Mouse (Mus musculus): ENCODE results near the gene Cacna2d1. TPM values are rescaled to one million over a fixed set of nuclear protein-coding genes. Genes with fewer than 3 reads are reported as not detected.

Gene Cacna2d1
- polyA plus RNA-seq (2014; fragmentation: Nextera tagmentation; extraction: Ambion mirVana): 24.9 and 26.5 TPM in 2 replicates

DNA sequence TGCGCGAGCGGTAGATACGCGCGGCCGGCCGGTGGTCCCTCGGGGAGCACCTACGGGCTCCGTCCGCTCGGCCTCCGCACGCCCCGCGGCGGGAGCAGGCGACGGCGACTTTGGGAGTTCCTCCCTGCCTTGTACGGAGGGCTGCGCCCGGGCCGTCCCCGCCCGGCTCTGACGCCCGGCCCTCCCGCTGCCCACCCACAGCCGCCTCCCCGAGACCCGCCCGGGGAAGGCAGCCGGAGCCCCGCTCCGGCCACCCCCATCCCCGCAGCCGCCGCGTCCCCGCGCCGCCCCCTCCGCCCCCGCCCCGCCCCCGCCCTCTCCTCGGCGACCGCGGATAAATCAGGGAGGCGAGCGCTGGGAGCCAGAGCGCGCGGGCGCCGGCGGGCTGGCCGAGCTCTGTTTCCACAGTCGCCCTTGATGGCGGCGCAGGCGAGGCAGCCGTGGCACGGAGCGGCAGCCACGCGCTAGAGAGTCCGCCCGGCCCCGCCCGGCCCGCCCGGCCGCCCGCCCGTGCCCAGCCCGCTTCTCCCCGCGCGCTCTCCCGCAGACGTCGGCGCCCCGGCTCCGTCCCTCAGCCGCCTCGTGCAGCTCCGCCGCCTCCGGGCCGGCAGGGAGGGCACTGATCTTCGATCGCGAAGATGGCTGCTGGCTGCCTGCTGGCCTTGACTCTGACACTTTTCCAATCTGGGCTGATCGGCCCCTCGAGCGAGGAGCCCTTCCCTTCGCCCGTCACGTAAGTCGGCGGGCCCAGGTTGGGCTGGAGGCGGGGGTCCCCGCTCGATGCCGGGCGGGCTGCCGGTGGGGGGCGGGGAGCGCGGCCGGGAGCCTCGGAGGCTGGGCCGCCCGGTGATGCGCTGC lies at the start of gene Cacna2d1:
TSS of gene Cacna2d1 (plus strand) at position 316 of the 858 bp plus-strand sequence.
- H3K27me3 ChIP-seq (ENCODE audit: control insufficient read depth, insufficient read depth, low read length): peaks cover 35% of the 10 kb centered on the region
- H3K4me2 ChIP-seq (replicated peaks; ENCODE audit: low read depth, low read length): peak within 1 kb of the TSS; percentile 74
- no peaks in the 10 kb centered on the region for H3K4me1 ChIP-seq (replicated peaks; ENCODE audit: control insufficient read depth, insufficient read depth, low read length)
- under 1% methylated on average over 61 of the region's 120 CpGs for WGBS
- ATAC-seq (ENCODE audit: low FRiP score): peak; percentile 88
- H3K36me3 ChIP-seq (ENCODE audit: control insufficient read depth, insufficient read depth, low read length): no peaks in the 10 kb centered on the region
- peak within 1 kb of the TSS; percentile 57 for H3K4me3 ChIP-seq (ENCODE audit: low read depth, low read length)
- peak within 1 kb of the TSS; percentile 80 for H3K9ac ChIP-seq (ENCODE audit: low read depth, low read length)
- no peaks in the 10 kb centered on the region for H3K9me3 ChIP-seq (ENCODE audit: control insufficient read depth, low read length)
- H3K27ac ChIP-seq (ENCODE audit: low read depth, low read length): peak within 1 kb of the TSS; percentile 92
- peak; percentile 71 for DNase-seq (ENCODE audit: low spot score)

DNA sequence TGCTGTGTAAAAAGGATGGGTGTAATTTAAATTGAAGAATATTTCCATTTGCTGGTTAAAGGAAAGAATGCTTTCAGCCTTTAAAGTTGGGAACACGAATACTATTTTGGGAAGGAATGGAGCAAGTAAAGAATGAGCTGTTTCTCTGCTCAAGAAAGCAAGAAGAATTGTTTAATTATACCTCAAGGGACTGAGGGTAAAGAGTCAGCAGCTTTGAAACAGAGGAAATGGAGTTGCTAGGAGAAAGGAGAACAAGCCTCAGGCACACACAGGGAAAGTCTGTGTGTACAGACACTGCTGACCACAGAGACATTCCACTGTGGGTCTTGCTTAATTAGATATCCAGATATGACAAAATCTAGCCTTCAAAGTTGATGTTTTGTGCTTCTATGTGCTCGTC lies 39.4 kb upstream of the Cacna2d1 start:
- no peaks in the 10 kb centered on the region for H3K36me3 ChIP-seq (ENCODE audit: control insufficient read depth, insufficient read depth, low read length)
- H3K4me1 ChIP-seq (replicated peaks; ENCODE audit: control insufficient read depth, insufficient read depth, low read length): no peaks in the 10 kb centered on the region
- H3K4me3 ChIP-seq (ENCODE audit: low read depth, low read length): no peak overlapping the region
- H3K4me2 ChIP-seq (replicated peaks; ENCODE audit: low read depth, low read length): no peak overlapping the region
- H3K9ac ChIP-seq (ENCODE audit: low read depth, low read length): no peak overlapping the region
- WGBS: 60% methylated on average over 2 of the region's 2 CpGs
- ATAC-seq (ENCODE audit: low FRiP score) (no peak), DNase-seq (ENCODE audit: low spot score) (no peak)
- no peaks in the 10 kb centered on the region for H3K9me3 ChIP-seq (ENCODE audit: control insufficient read depth, low read length)
- no peak overlapping the region for H3K27ac ChIP-seq (ENCODE audit: low read depth, low read length)
- no peaks in the 10 kb centered on the region for H3K27me3 ChIP-seq (ENCODE audit: control insufficient read depth, insufficient read depth, low read length)

DNA sequence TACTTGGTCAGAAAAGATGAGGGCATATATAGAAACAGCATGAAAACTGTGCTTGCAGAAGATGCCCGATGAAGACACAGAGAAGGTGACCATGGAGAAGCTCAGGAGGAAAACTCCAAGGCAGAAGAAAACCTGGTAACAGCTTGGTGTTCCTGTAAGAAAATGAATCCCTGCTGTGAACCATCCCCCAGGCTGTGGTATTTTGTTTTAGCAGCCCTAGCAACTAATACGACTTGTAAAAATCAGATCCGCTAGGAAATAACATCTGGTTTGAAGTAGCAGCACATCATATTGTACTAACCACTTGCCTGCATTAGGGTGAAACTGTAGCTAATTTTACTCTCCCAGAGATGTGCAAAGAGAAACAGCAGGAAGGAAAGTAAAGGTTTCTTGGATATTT lies 37.8 kb upstream of the Cacna2d1 start:
- H3K4me2 ChIP-seq (replicated peaks; ENCODE audit: low read depth, low read length): no peak overlapping the region
- ATAC-seq (ENCODE audit: low FRiP score) (no peak), DNase-seq (ENCODE audit: low spot score) (no peak)
- no peak overlapping the region for H3K4me3 ChIP-seq (ENCODE audit: low read depth, low read length)
- no peak overlapping the region for H3K27ac ChIP-seq (ENCODE audit: low read depth, low read length)
- no peaks in the 10 kb centered on the region for H3K36me3 ChIP-seq (ENCODE audit: control insufficient read depth, insufficient read depth, low read length)
- no peak overlapping the region for H3K9ac ChIP-seq (ENCODE audit: low read depth, low read length)
- no peaks in the 10 kb centered on the region for H3K27me3 ChIP-seq (ENCODE audit: control insufficient read depth, insufficient read depth, low read length)
- H3K4me1 ChIP-seq (replicated peaks; ENCODE audit: control insufficient read depth, insufficient read depth, low read length): no peaks in the 10 kb centered on the region
- WGBS: 63% methylated on average over 3 of the region's 3 CpGs
- no peaks in the 10 kb centered on the region for H3K9me3 ChIP-seq (ENCODE audit: control insufficient read depth, low read length)

DNA sequence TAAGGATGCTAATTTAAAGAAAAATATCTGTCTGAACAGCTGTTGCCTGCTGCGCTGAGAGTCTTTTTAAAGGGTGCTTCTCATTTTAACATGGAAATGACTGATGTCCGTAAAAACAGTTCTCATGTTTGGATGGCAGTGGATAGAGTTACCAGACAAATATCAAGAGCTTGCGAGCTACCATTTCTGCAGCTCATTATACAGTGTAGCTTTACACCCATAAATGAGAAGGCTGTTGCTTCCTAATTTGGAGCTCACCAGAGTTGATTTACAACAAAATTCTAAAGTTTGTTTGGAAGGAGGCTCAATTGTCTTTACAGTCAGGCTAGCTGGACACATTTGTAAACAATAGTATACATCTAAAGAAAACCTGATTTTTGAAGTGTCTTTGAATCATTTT lies 28.0 kb upstream of the Cacna2d1 start:
- Histone ChIP-seq H3K4me1 (replicated peaks; ENCODE audit: control insufficient read depth, insufficient read depth, low read length) (no peaks in the 10 kb centered on the region), H3K27me3 (ENCODE audit: control insufficient read depth, insufficient read depth, low read length) (no peaks in the 10 kb centered on the region), H3K9me3 (ENCODE audit: control insufficient read depth, low read length) (no peaks in the 10 kb centered on the region), H3K4me2 (replicated peaks; ENCODE audit: low read depth, low read length) (no peak overlapping the region), H3K27ac (ENCODE audit: low read depth, low read length) (no peak overlapping the region), H3K36me3 (ENCODE audit: control insufficient read depth, insufficient read depth, low read length) (no peaks in the 10 kb centered on the region), H3K9ac (ENCODE audit: low read depth, low read length) (no peak overlapping the region), H3K4me3 (ENCODE audit: low read depth, low read length) (no peak overlapping the region)
- no peak for DNase-seq (ENCODE audit: low spot score)
- ATAC-seq (ENCODE audit: low FRiP score): no peak
- 73% methylated on average over 3 of the region's 3 CpGs for WGBS

DNA sequence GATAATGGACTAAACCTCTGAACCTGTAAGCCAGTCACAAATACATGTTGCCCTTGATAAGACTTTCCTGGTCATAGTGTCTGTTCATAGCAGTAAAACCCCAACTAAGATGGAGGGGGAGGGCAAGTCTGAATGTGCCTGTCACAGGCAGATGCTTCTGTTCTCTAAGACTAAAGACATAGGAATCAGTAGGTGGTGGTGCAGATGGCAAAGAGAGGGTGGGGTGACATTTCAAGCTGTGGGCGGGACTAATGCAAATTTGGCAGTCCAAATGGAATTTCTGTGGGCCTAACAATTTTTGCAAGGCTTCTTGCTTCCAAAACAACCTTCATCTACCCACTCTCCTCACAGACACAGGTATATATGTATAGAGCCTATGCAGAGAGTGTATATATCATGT lies 19.6 kb upstream of the Cacna2d1 start:
- Histone ChIP-seq H3K36me3 (ENCODE audit: control insufficient read depth, insufficient read depth, low read length) (no peaks in the 10 kb centered on the region), H3K27ac (ENCODE audit: low read depth, low read length) (no peak overlapping the region), H3K4me3 (ENCODE audit: low read depth, low read length) (no peak overlapping the region), H3K27me3 (ENCODE audit: control insufficient read depth, insufficient read depth, low read length) (no peaks in the 10 kb centered on the region), H3K9me3 (ENCODE audit: control insufficient read depth, low read length) (no peaks in the 10 kb centered on the region), H3K4me1 (replicated peaks; ENCODE audit: control insufficient read depth, insufficient read depth, low read length) (no peaks in the 10 kb centered on the region), H3K4me2 (replicated peaks; ENCODE audit: low read depth, low read length) (no peak overlapping the region), H3K9ac (ENCODE audit: low read depth, low read length) (no peak overlapping the region)
- ATAC-seq (ENCODE audit: low FRiP score): no peak
- DNase-seq (ENCODE audit: low spot score): no peak
- WGBS: 65% methylated on average over 1 of the region's 1 CpGs

DNA sequence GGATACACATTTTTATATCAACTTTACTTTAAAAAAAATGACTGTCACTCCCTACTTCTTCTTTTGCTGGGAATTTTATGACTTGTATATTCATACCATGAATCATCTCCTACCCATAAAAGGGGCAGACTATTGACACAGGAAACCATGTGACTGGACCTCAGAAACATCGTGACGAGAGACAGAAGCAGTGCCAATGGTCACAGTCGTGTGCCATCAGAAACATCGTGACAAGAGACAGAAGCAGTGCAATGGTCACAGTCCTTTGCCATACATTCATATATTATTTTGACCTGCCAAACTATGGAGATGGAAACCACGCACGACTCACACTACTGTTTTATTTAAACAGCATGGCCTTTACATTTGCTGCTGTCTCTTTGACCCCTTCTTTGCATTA lies 6.0 kb upstream of the Cacna2d1 start:
- Histone ChIP-seq H3K9me3 (ENCODE audit: control insufficient read depth, low read length) (no peaks in the 10 kb centered on the region), H3K36me3 (ENCODE audit: control insufficient read depth, insufficient read depth, low read length) (no peaks in the 10 kb centered on the region), H3K9ac (ENCODE audit: low read depth, low read length) (no peak overlapping the region), H3K27me3 (ENCODE audit: control insufficient read depth, insufficient read depth, low read length) (peaks cover 29% of the 10 kb centered on the region), H3K27ac (ENCODE audit: low read depth, low read length) (no peak overlapping the region), H3K4me3 (ENCODE audit: low read depth, low read length) (no peak overlapping the region), H3K4me2 (replicated peaks; ENCODE audit: low read depth, low read length) (no peak overlapping the region), H3K4me1 (replicated peaks; ENCODE audit: control insufficient read depth, insufficient read depth, low read length) (no peaks in the 10 kb centered on the region)
- 42% methylated on average over 6 of the region's 6 CpGs for WGBS
- no peak for DNase-seq (ENCODE audit: low spot score)
- no peak for ATAC-seq (ENCODE audit: low FRiP score)

DNA sequence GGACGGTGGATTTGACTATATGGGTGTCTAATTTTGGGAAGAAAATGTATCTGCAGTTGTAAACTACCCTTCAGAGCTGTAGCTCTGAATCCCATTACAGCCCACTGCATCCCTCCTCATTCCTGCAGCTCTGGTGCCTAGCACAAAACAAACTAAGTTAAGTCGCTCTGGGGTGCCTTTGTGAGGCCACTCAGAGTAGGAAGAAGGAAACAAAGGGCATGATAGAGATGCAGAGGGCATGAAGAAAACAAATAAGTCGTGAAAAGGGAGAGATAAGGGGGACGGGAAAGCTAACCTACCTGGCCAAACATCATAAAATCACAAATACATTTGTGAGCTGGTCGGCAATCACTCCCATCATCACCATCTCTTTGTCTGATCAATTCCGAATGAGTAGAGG lies 1.5 kb upstream of the Cacna2d1 start:
- H3K9ac ChIP-seq (ENCODE audit: low read depth, low read length): no peak overlapping the region
- H3K4me3 ChIP-seq (ENCODE audit: low read depth, low read length): no peak overlapping the region
- no peak for ATAC-seq (ENCODE audit: low FRiP score)
- no peaks in the 10 kb centered on the region for H3K36me3 ChIP-seq (ENCODE audit: control insufficient read depth, insufficient read depth, low read length)
- no peak overlapping the region for H3K27ac ChIP-seq (ENCODE audit: low read depth, low read length)
- no peaks in the 10 kb centered on the region for H3K9me3 ChIP-seq (ENCODE audit: control insufficient read depth, low read length)
- DNase-seq (ENCODE audit: low spot score): peak; percentile 35
- WGBS: 7% methylated on average over 6 of the region's 6 CpGs
- no peak overlapping the region; the same call in 1 of the 2 replicates for H3K4me2 ChIP-seq (replicated peaks; ENCODE audit: low read depth, low read length)
- H3K27me3 ChIP-seq (ENCODE audit: control insufficient read depth, insufficient read depth, low read length): peaks cover 34% of the 10 kb centered on the region
- H3K4me1 ChIP-seq (replicated peaks; ENCODE audit: control insufficient read depth, insufficient read depth, low read length): no peaks in the 10 kb centered on the region

DNA sequence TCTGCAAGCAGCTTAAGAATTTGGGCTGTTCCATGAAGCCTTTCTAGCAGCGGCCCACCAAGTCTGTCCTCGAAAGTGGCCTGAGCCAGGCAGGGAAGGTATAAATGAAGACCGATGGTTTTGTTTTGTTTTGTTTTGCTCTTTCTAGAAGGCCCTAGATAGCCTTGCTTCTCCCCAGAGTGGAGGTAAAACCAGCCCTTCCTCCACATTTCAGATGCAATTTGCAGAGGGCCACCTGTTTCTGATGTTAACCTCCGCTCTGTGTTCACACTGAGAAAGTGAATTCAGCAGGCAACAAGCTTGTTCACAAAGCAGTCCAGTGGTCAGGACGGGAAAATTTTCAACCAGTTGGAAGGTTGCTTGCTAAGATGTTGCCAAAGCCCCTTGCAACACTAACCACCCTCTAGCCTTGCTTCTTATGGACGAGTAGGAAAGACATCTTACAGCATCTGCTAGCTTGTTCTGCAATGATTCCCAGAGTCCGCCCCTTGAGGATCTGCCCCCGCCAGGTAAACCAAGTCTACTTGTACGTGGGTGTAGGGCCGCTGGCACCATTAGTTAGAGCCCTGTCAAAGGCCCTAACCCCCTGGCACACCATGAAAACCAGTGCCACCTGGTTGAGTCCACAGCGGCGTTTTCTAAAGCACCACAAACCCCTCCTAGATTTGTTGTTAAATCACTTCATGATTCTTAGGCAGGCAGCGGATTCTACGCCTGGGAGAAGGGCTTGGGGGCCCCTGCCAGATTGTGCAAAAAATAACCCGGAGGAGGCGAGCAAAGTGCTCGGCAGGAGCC lies 713 bp upstream of the Cacna2d1 start:
- Histone ChIP-seq H3K27ac (ENCODE audit: low read depth, low read length) (peak overlapping the region; percentile 92), H3K4me2 (replicated peaks; ENCODE audit: low read depth, low read length) (peak overlapping the region; percentile 74), H3K27me3 (ENCODE audit: control insufficient read depth, insufficient read depth, low read length) (peaks cover 32% of the 10 kb centered on the region), H3K9me3 (ENCODE audit: control insufficient read depth, low read length) (no peaks in the 10 kb centered on the region), H3K9ac (ENCODE audit: low read depth, low read length) (peak overlapping the region; percentile 80), H3K4me1 (replicated peaks; ENCODE audit: control insufficient read depth, insufficient read depth, low read length) (no peaks in the 10 kb centered on the region), H3K36me3 (ENCODE audit: control insufficient read depth, insufficient read depth, low read length) (no peaks in the 10 kb centered on the region), H3K4me3 (ENCODE audit: low read depth, low read length) (peak overlapping the region; percentile 57)
- WGBS: 3% methylated on average over 17 of the region's 17 CpGs
- DNase-seq (ENCODE audit: low spot score): peak; percentile 71
- no peak; the same call in none of the 2 replicates for ATAC-seq (ENCODE audit: low FRiP score)
